Mouse (Mus musculus) gastrocnemius, adult 2 months (tissue): ENCODE results near the gene Arid3b. TPM values are rescaled to one million over a fixed set of nuclear protein-coding genes. Genes with fewer than 3 reads are reported as not detected.
A peak's percentile ranks its signal among the peaks of the same experiment; 100 is the strongest.

Experiments
- DNase-seq: peaks from one replicate; pipeline ENCODE4 v3.0.0; 2022
- H3K27ac ChIP-seq: fragments of 200-600 bp; 2 replicates; pipeline ENCODE4 v1.8.1; 2022; ENCODE audit warnings: mild to moderate bottlenecking
- H3K4me3 ChIP-seq: fragments of 200-600 bp; 2 replicates; pipeline ENCODE4 v1.8.1; 2022; ENCODE audit warnings: mild to moderate bottlenecking, moderate library complexity
- CTCF ChIP-seq: fragments of 200-600 bp; IDR thresholded peaks from 2 replicates; pipeline ENCODE4 v1.8.1; 2022; ENCODE audit warnings: antibody characterized with exemption, mild to moderate bottlenecking, moderate library complexity
- intact Hi-C: fragments of 180-260 bp; cut with DNase I; formaldehyde crosslinking; loops from one replicate; pipeline ENCODE4 v1.15.1; 2025
- total RNA-seq, 2 experiments: library from RNA; stranded (reverse); gene quantifications; 2 replicates each; pipeline ENCODE4 v1.2.3; 2021

Arid3b gene
- total RNA-seq, 2 experiments from 2014 or later, result 3.1 to 3.4 TPM

DNA sequence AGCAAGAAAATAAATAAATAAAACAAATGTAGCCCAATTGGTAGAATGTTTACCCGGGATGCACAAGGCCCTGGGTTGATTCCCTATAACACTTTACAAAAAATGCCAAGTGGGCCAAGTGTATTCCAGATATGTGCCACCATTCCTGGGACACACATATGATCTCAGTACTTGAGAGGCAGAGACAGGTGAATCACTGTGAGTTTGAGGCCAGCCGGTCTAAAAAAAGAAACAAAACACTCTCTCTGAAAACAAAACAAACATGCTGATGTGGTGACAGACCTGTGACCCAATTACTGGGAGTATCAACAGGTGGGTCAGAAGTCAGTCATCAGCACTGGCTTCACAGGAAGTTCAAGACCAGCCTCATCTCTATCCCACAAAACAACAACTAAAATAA lies 19.9 kb upstream of the Arid3b start:
- DNase-seq, result no peak
- H3K27ac ChIP-seq, result no peak overlapping the region
- intact Hi-C loops, result no loop called here
- TF ChIP-seq CTCF, result no peak
- no peak overlapping the region for H3K4me3 ChIP-seq

GRCm38 (mm10) chr9:57854280-57854679 lies 17.7 kb upstream of the Arid3b start:
- intact Hi-C loops, result no loop called here
- Histone ChIP-seq H3K4me3 (no peak overlapping the region), H3K27ac (no peak overlapping the region)
- TF ChIP-seq CTCF, result no peak
- no peak for DNase-seq

DNA sequence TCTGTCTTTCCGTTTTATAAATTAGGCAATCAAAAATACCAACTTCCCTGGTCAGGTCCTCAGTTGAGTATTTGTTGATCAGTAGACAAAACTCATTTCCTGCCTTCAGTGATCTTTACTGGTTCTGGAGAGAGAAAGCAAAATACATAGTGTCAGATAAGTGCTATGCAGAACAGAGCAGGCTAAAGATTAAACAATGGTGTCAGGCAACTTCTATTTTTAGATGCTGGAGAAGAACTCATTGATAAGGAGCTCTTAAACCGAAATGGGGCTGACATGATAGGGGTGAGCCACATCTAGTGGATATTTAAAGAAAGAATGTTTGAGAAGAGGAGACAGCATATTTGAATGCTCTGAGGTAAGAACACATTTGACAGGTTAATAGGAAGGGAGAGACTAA lies 2.4 kb upstream of the Arid3b start:
- TF ChIP-seq CTCF, result no peak
- Histone ChIP-seq H3K4me3 (no peak overlapping the region), H3K27ac (no peak overlapping the region)
- intact Hi-C loops, result no loop called here
- no peak for DNase-seq

GRCm38 (mm10) chr9:57835841-57836514 lies 615 bp downstream of the Arid3b start:
- H3K4me3 ChIP-seq, result peak overlapping the region; percentile 98
- no peak for DNase-seq
- H3K27ac ChIP-seq, result peak overlapping the region; percentile 91
- no peak for TF ChIP-seq CTCF
- intact Hi-C loops, result loop anchor here (2.0 kb wide), 1 partner anchor 75 kb away; the partner anchor contains the start of gene Ubl7

DNA sequence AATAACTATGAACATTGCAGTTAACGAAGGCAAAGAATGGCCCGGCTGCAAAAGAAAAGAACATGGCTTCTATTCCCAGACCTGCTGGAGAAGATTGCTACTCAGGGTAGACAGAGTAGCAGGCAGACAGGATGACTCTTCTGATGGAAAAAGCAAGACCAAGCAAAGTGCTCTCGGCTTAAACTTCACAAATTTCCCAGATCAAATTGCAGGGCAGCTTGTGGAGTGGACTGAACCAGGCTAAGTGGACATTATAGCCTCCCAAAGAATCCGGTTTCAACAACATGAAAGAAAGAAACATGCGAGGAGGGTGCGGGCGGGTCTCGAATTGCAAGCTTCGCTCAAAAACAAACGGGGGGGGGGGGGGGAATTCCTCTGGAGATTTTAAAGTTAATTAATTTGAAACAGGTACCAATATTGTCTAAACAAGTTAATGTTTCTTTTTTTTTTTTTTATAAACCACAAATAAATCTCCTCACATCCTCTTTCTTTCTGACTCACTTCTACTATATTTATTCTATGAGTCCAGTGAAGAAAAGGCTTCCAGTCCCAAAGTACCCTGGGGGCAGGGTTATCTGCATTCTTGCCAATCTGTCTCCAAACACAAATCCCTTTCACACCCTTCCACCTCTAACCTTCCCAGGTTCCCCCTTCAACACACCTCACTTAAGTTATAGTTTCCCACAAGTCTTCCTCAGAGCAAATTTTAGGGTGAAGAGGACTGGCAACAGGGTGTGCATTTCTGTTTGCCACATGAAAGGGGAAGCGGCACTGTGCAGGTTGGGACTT lies 1.8 kb downstream of the Arid3b start:
- intact Hi-C loops, result no loop called here
- no peak overlapping the region for H3K4me3 ChIP-seq
- no peak for DNase-seq
- H3K27ac ChIP-seq, result no peak overlapping the region
- no peak for TF ChIP-seq CTCF

DNA sequence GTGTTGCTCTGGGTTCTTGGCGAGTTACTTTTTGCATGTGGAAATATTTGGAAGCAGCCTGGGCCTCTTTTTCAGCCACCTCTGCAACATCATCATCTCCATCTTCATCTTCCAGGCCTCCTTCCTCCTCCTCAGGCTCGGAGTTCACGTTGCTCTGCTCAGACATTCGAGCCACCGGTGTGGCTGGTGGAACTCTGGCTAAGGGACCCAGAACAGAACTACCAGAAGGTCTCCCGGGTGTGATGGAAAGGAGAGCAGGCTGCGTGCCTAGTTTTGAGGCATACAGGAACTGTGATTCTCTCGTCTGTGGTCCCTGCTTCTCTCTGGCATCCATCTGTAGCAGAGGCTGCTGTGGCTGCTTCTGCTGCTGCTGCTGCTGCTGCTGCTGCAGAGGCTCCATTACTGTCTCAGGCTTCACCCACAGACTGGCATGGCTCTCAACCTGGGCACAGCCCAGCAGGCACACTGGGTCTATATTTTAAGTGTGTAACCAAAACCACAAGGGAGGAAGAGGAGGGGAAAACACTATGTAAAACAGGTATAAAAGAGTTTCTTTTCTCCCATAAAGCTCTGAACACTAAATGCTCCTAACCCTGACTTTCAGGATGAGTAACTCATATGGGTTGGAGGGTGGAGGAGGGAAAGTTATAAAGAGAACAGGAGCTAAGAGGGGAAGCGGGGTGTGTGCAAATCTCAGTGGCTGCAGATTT lies 2.7 kb downstream of the Arid3b start:
- no peak for DNase-seq
- intact Hi-C loops, result no loop called here
- Histone ChIP-seq H3K4me3 (no peak overlapping the region), H3K27ac (no peak overlapping the region)
- no peak for TF ChIP-seq CTCF

DNA sequence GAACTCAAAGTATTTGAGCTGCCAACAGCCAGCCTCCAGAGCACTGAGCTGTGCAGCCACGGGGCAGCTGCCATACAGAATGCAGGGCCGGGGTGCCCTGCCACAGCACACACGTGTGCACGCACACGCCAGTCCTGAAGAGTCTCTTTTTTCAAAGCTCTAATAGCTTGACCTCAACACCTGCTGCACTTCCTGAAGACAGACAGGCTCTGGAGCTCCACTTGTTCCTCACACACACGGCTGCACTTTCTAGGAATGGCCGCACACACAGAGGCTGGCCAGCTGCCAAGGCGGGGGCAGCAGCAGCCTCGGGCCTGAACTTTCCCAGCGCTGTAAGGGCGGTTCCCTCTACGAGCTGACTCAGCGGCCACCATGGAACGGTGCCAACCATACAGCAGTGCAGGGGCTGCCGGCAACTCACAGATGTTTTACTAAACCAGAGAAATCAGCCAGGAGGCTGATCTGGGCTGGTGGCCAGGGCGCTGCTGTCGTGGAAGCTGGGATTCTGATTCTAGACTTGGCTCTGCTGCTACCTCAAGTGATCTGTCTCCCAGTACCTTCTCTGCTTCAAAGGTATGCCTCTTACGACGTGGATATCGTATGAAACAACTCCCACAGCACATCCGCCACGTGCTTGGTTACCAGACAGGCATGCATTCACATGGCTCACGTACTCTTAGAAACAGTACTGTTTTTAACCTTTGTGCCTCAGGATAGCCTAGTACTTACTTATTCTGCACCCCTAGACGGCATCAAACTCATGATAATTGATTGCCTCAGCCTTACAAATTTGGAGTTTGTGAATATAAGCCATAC lies 5.1 kb downstream of the Arid3b start:
- peak; percentile 93 for DNase-seq
- TF ChIP-seq CTCF, result peak; percentile 14; the same call in 1 of the 2 replicates
- intact Hi-C loops, result no loop called here
- peak overlapping the region; percentile 56 for H3K4me3 ChIP-seq
- peak overlapping the region; percentile 55; the same call in 1 of the 2 replicates for H3K27ac ChIP-seq

- TF ChIP-seq CTCF, result no peak
- intact Hi-C loops, result no loop called here
- H3K27ac ChIP-seq, result no peak overlapping the region
Measured at GRCm38 (mm10) chr9:57829812-57830557, 6.6 kb downstream of the Arid3b start.

DNA sequence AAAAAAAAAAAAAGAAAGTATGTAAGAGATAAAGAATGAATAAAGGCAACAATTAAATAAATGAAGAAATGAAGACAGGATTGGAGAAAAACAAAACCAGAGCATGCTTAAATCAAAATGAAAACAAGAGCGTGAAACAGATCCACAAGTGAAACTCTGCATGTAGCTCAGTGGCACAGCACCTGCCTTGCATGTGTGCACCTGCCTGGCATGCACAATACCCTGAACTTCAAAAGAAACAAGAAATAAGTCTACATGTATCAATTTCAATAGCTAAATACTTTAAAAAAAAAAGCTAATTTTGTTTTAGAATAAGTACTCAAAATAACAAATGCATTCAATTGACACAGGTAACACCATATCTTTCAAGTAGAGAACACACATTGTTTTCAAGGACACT lies 13.2 kb downstream of the Arid3b start:
- H3K4me3 ChIP-seq, result no peak overlapping the region
- no peak for DNase-seq
- no peak overlapping the region for H3K27ac ChIP-seq
- intact Hi-C loops, result no loop called here
- TF ChIP-seq CTCF, result no peak

More at GRCm38 (mm10) chr9:57829812-57830557, 6.6 kb downstream of the Arid3b start:
- no peak overlapping the region for H3K4me3 ChIP-seq
- no peak for DNase-seq

DNA sequence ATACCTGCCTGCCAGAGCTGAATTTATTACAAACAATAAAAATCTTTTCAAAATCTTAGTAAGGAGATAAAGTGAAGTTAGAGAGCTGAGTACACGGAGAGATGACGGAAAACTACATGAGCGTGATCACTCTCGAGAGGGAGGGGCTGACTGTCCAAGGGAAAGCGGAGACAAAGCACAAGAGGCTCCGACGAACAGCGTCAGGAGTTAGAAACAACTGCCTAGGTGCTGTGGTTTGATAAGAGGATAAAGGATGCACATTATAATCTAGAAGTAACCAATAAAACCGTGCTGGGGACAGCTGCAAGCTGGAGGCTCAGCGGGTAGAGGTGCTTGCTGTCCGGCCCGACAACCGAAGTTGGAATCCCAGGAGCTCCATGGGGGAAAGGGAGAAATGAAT lies 13.8 kb downstream of the Arid3b start:
- H3K4me3 ChIP-seq, result no peak overlapping the region
- TF ChIP-seq CTCF, result no peak
- intact Hi-C loops, result no loop called here

DNA sequence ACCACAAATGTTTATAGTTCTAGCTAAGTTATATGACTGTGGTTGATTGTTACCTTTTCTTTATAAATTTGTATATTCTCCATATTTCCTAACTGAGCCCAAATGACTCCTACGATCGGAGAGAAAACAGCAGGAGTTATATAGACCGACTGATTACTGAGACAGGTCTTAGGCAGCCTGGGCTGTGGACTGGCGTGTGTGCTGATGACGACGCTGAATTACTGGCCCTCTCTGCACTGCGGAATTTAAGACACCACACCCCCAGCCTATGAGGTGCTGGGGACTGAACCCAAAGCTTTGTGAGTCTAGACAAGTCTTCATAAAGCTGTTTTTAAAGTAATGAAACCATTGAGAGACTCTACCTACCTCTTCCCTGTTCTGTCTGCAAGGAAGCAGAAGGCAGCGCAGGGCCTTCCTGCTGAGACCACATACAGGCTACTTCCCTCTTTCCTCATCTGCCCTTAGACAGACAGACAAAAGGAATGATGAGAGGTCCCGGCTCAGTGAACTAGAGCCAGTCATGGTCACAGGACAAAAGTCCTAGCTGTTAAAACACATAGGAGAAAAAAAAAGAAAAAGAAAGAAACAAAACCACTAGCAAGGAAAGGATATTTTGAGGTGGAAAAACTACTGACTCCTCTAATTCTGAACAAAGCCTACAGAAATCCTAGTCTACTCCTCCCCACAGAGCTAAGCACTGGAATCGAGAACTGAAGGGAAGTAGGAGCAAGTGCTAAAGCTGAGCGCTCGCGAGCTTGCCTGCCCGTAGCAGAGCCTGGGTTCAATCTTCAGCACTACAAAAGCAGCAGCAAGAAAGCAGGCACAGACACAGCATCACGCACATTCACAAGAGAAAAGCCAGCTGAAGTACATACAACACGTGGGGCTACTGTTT lies 16.2 kb downstream of the Arid3b start:
- intact Hi-C loops, result no loop called here
- no peak for DNase-seq
- TF ChIP-seq CTCF, result no peak
- Histone ChIP-seq H3K4me3 (no peak overlapping the region), H3K27ac (no peak overlapping the region)

More for the DNA sequence above, 13.8 kb downstream of the Arid3b start:
- DNase-seq, result no peak
- no peak overlapping the region for H3K27ac ChIP-seq
